Mouse (Mus musculus): ENCODE measurements around the gene Foxp1. TPM values are rescaled to one million over a fixed set of nuclear protein-coding genes. Genes with fewer than 3 reads are reported as not detected.

Foxp1 gene
- polyA plus RNA-seq, 1 experiment from 2014 or later: 74.0 TPM

GRCm38 (mm10) chr6:99401211-99401610, 121.3 kb downstream of the Foxp1 start:
- Histone ChIP-seq H3K4me2 (no peak overlapping the region), H3K27ac (replicated peaks) (no peak overlapping the region), H3K9me3 (no peaks in the 10 kb centered on the region), H3K4me3 (no peak overlapping the region), H3K4me1 (replicated peaks) (peaks cover 10% of the 10 kb centered on the region), H3K36me3 (no peaks in the 10 kb centered on the region), H3K9ac (no peak overlapping the region), H3K27me3 (no peaks in the 10 kb centered on the region)
- no peak for ATAC-seq (ENCODE audit: low read depth)
- 32% methylated on average over 2 of the region's 2 CpGs for WGBS

DNA sequence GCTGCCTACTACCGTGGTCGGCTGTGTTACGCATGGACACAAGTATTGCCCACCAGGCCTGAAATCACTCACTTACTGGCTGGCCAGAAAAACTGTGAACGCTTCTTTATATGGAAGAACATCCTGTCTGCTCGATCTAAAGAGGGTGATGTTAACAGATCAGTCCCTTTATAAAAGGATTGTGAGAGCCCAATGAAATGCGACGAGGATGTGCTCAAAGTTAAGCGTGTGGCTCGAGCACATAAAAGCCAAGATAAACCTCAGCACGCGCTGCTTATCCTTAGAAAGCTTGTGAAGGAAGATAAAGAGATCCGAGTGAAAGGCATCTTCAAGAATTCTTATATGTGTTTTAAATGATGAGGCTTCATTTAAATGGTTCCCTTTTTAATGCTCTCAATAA, 126.8 kb downstream of the Foxp1 start:
- H3K27ac ChIP-seq (replicated peaks): no peak overlapping the region
- H3K9me3 ChIP-seq: no peaks in the 10 kb centered on the region
- no peaks in the 10 kb centered on the region for H3K27me3 ChIP-seq
- no peak overlapping the region for H3K9ac ChIP-seq
- ATAC-seq (ENCODE audit: low read depth): no peak
- no peak overlapping the region for H3K4me3 ChIP-seq
- H3K4me1 ChIP-seq (replicated peaks): peaks cover 20% of the 10 kb centered on the region
- no peaks in the 10 kb centered on the region for H3K36me3 ChIP-seq
- 45% methylated on average over 12 of the region's 12 CpGs for WGBS
- no peak overlapping the region for H3K4me2 ChIP-seq

DNA sequence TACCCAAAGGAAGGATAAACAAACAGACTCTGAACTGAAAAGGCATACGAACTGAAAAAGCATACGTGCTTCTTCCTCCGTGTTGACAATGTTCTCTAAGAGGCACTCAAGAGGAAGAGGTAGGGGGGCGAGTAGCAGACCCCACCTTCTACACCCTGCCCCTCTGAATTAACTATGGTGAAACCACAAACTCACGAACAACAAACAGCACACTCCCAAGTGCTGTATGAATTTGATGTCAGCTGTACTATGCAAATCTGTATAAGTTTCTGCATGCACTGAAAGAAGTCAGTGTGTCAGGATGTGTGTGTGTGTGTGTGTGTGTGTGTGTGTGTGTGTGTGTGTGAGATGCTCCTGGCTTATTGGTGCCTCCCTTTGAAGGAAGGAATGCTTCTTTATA, 127.7 kb downstream of the Foxp1 start:
- Histone ChIP-seq H3K27ac (replicated peaks) (no peak overlapping the region), H3K36me3 (no peaks in the 10 kb centered on the region), H3K9me3 (no peaks in the 10 kb centered on the region), H3K9ac (0 out of 2 replicates have a peak overlapping the region, but pooled peaks have one; percentile 8), H3K4me2 (no peak overlapping the region), H3K4me1 (replicated peaks) (peaks cover 17% of the 10 kb centered on the region), H3K4me3 (no peak overlapping the region), H3K27me3 (no peaks in the 10 kb centered on the region)
- ATAC-seq (ENCODE audit: low read depth): no peak
- 66% methylated on average over 5 of the region's 5 CpGs for WGBS

- no peaks in the 10 kb centered on the region for H3K9me3 ChIP-seq
- H3K27ac ChIP-seq (replicated peaks): no peak overlapping the region
- no peaks in the 10 kb centered on the region for H3K27me3 ChIP-seq
- 97% methylated on average over 6 of the region's 6 CpGs for WGBS
- peaks cover 16% of the 10 kb centered on the region for H3K4me1 ChIP-seq (replicated peaks)
- no peak overlapping the region for H3K9ac ChIP-seq
- no peaks in the 10 kb centered on the region for H3K36me3 ChIP-seq
- no peak overlapping the region for H3K4me3 ChIP-seq
- no peak for ATAC-seq (ENCODE audit: low read depth)
- H3K4me2 ChIP-seq: no peak overlapping the region
Measured at GRCm38 (mm10) chr6:99392484-99392883, 130.0 kb downstream of the Foxp1 start.

GRCm38 (mm10) chr6:99388741-99389675, 133.5 kb downstream of the Foxp1 start:
- 75% methylated on average over 19 of the region's 19 CpGs for WGBS
- H3K4me3 ChIP-seq: no peak overlapping the region
- no peaks in the 10 kb centered on the region for H3K36me3 ChIP-seq
- H3K27ac ChIP-seq (replicated peaks): peak overlapping the region; percentile 46; the same call in 1 of the 2 replicates
- H3K9me3 ChIP-seq: no peaks in the 10 kb centered on the region
- no peak overlapping the region for H3K4me2 ChIP-seq
- no peak for ATAC-seq (ENCODE audit: low read depth)
- H3K27me3 ChIP-seq: no peaks in the 10 kb centered on the region
- H3K9ac ChIP-seq: no peak overlapping the region
- no peaks in the 10 kb centered on the region; the same call in 1 of the 2 replicates for H3K4me1 ChIP-seq (replicated peaks)

DNA sequence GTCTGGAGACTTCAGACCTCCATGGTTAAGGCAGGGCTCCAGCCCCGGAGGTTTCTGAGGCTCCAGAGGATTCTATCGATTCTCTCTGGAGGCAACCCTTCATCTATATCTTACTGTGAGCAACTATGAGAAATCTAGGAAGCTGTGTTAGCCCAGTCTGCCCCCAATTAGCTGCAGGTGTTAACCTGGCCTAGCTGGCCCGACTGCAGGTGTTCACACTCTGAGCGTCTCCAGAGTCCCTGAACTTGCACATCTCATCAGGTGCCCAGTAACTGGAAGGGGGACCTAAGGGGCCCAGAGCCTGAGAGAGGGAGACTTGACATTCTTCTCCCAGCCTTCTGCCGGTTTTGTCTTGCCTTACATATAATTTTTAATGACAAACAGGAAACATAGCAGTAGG, 134.5 kb downstream of the Foxp1 start:
- Histone ChIP-seq H3K4me3 (no peak overlapping the region), H3K27ac (replicated peaks) (no peak overlapping the region), H3K27me3 (no peaks in the 10 kb centered on the region), H3K4me2 (no peak overlapping the region), H3K9ac (no peak overlapping the region), H3K36me3 (no peaks in the 10 kb centered on the region), H3K9me3 (no peaks in the 10 kb centered on the region), H3K4me1 (replicated peaks) (peaks cover 7% of the 10 kb centered on the region; the same call in 1 of the 2 replicates)
- 90% methylated on average over 5 of the region's 5 CpGs for WGBS
- no peak for ATAC-seq (ENCODE audit: low read depth)

DNA sequence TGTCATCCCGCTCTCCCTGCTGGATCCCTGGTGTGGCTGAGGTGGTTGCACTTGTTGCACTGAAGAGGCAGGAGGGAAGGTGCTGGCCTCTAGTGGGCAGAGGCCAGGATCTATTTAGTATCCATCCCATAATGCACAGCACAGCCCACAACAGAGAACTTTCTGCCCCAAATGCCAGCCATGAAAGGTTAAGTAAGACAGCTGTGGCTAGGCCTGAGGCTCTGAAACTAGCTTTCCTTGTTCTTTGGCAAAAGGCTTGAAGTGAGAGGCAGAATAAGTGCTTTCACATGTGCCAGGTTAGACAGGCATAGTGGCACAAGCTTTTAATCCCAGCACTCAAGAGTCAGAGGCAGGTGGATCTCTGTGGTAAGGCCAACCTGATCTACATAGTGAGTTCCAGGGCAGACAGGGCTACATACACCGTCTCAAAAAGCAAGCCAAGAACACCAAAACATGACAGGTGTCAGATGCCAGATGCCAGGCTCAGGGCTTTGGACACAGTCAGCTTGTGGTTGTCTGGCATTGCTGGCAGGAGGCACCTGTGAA, 137.4 kb downstream of the Foxp1 start:
- H3K27me3 ChIP-seq: no peaks in the 10 kb centered on the region
- no peak for ATAC-seq (ENCODE audit: low read depth)
- H3K9me3 ChIP-seq: no peaks in the 10 kb centered on the region
- no peak overlapping the region for H3K4me3 ChIP-seq
- H3K27ac ChIP-seq (replicated peaks): no peak overlapping the region
- no peaks in the 10 kb centered on the region for H3K36me3 ChIP-seq
- H3K9ac ChIP-seq: no peak overlapping the region
- peaks cover 7% of the 10 kb centered on the region; the same call in 1 of the 2 replicates for H3K4me1 ChIP-seq (replicated peaks)
- 90% methylated on average over 2 of the region's 2 CpGs for WGBS
- H3K4me2 ChIP-seq: no peak overlapping the region

- Histone ChIP-seq H3K27me3 (no peaks in the 10 kb centered on the region), H3K4me3 (no peak overlapping the region), H3K4me2 (no peak overlapping the region), H3K4me1 (replicated peaks) (peaks cover 7% of the 10 kb centered on the region; the same call in 1 of the 2 replicates), H3K27ac (replicated peaks) (no peak overlapping the region), H3K36me3 (no peaks in the 10 kb centered on the region), H3K9me3 (no peaks in the 10 kb centered on the region), H3K9ac (peak overlapping the region; percentile 26; the same call in 1 of the 2 replicates)
- WGBS: 84% methylated on average over 4 of the region's 4 CpGs
- ATAC-seq (ENCODE audit: low read depth): no peak
Measured at GRCm38 (mm10) chr6:99383846-99384472, 138.6 kb downstream of the Foxp1 start.

GRCm38 (mm10) chr6:99380146-99380545, 142.4 kb downstream of the Foxp1 start:
- Histone ChIP-seq H3K27ac (replicated peaks) (no peak overlapping the region), H3K4me3 (no peak overlapping the region), H3K4me2 (no peak overlapping the region), H3K9me3 (no peaks in the 10 kb centered on the region), H3K4me1 (replicated peaks) (peaks cover 34% of the 10 kb centered on the region), H3K9ac (no peak overlapping the region), H3K27me3 (no peaks in the 10 kb centered on the region), H3K36me3 (no peaks in the 10 kb centered on the region)
- WGBS: 91% methylated on average over 5 of the region's 5 CpGs
- ATAC-seq (ENCODE audit: low read depth): no peak

DNA sequence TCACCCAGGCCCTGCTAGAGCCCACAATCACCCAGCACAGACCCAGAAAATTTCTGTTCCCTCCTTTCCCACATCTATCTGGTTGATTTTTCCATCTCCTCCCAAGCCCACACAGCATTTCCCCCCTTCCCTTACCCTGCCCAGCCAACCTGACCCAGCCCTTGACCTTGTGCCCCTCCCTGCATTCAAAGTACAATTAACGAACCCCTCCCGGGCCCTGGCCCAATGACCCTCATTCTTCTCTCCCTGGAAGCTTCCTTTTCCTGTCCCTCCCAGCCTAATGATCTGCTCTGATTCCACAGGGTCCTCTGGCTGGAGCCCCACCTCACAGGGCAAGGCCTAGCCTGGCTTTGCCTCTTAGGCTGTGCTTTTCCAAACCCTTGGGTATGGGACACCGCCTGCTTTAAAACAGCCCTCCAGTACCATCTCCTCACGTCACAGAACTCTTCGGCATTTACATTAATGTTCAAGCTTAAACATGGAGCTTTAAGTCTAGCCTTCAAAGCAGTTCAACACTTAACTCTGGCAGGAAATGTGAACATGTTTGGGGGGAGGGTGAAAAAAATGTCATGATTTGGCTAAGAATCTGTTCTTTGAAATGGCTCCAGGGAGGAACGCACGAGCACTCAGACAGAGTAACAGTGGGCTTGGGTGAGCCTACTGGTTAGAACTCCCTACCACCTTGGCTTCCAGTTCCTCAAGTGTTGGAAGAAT, 143.4 kb downstream of the Foxp1 start:
- Histone ChIP-seq H3K9ac (no peak overlapping the region), H3K4me2 (no peak overlapping the region), H3K4me1 (replicated peaks) (peaks cover 44% of the 10 kb centered on the region), H3K27me3 (no peaks in the 10 kb centered on the region), H3K9me3 (no peaks in the 10 kb centered on the region), H3K36me3 (no peaks in the 10 kb centered on the region), H3K4me3 (no peak overlapping the region), H3K27ac (replicated peaks) (0 out of 2 replicates have a peak overlapping the region, but pooled peaks have one; percentile 5)
- ATAC-seq (ENCODE audit: low read depth): no peak
- WGBS: 72% methylated on average over 7 of the region's 7 CpGs

DNA sequence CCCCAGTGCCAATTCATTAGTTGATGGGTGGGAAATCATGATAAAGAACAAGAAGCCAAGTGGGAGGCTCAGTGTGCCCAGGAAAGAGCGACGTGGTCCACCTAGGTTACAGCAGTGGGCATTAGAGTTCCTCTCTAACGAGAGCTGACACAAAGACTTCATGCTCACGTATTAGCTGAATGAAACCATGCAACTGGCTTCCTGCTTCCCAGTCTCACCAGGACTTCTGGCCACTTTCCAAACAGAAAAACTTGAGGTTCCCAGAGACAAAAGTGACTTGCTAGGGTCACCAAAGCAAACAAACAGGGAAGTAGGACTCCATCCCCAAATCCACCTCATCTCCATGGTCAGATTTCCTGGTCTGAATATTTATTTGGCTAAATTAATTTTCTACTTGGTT, 144.8 kb downstream of the Foxp1 start:
- Histone ChIP-seq H3K27ac (replicated peaks) (peak overlapping the region; percentile 9; the same call in 1 of the 2 replicates), H3K9ac (no peak overlapping the region), H3K4me1 (replicated peaks) (peaks cover 40% of the 10 kb centered on the region), H3K27me3 (no peaks in the 10 kb centered on the region), H3K36me3 (no peaks in the 10 kb centered on the region), H3K4me2 (no peak overlapping the region), H3K9me3 (no peaks in the 10 kb centered on the region), H3K4me3 (no peak overlapping the region)
- WGBS: 63% methylated on average over 4 of the region's 4 CpGs
- no peak for ATAC-seq (ENCODE audit: low read depth)

All from neural tube, embryonic 13.5 days (tissue).